Mouse (Mus musculus) monocyte, adult 2 months (primary cell): ENCODE results near the gene Nip7.
"Not testable (repeated sequence)": the region's sequence is repeated elsewhere in the genome, so short reads cannot be mapped to it uniquely, and the experiment has no call there.

Experiments
- DNase-seq, 2 experiments: peaks; one replicate each; pipeline ENCODE4 v3.0.0; 2022; ENCODE audit warnings: low spot score in 2 of 2, low read depth in 1 of 2

The Nip7 gene

DNA sequence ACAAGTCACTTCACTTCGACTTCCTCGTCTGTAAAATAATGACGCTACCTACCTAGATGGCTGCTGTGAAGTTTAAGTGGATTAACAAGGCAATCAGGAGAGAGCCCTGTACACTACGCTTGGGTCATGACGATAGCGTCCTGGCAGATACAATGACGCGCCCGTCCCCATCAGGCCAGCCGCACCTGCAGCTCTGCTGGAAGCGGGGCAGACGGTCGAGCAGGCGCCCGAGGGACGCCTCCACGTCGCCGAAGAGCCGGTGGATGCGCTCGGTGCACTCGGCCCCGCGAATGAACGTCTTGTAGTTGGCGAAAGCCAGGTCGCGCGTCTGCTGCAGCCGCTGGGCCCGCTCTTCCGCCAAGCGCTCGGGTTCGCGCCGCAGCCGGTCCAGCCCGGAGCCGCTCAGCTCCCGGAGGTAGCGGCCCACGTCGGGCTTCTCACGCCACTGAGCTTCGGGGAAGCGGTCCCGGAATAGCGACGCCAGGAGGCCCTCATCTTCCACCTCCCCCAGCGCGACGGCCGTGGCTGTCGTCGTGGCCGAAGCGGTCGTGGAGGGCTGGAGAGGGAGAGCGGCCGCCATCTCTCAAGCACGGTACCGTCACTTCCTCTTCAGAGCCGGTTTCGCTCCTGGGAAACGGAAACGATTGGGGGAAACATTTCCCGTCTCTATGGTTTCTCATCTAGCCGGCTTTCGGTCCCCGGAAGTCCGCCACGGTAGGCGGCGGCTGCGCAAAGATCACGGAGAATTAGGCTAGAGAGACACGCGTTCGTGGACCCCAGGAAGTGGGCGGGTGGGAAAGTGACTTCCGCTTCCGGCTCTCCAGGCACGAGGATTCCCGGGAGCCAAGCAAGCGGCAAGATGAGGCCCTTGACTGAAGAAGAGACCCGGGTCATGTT is at the start of gene Nip7, which contains the start of gene Cog8:
Gene Nip7 (plus strand): TSS at position 802 of the 897 bp plus-strand sequence.
Gene Cog8 (minus strand): TSS at position 614 of the 897 bp plus-strand sequence.
- DNase-seq, result peak; percentile 90 to 91

DNA sequence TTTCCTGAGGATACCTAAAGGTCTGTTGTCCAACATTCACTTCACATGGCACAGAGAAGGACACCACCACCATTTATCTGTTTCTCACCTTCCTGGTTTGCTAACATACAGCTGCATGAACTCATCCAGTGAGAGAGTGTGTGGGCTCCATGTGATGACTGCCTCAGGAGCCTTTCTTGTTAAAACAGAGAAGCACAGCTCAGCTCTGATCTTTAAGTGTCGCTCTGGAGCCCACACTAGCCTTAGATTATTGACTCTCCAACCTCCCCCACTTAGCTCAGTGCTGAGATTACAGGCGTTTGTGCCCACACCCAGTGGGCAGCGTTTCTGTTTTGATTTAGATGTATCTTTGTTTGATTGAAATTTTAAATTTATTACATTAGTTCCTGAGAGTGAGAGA is 48.9 kb upstream of the Nip7 start:
- no peak for DNase-seq

DNA sequence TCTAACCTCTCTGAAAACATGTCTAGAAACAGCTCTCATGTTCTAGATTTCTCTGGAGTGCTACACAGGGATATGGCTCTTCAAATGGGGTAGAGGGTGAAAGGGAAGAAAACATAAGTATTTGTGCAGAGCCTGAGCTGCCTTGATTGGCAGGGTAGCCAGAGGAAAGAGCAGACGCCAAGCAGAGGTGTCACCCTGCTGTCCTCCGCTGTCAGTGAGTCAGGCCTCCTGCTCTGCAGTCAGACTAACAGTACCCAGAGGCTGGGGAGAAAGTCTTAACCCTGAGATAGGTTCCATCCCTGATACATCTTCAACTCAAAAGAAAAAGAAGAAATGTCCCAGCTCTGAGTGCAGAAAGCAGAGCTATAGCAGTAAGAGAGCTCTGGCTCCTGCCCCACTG is 44.0 kb upstream of the Nip7 start:
- DNase-seq, result no peak

DNA sequence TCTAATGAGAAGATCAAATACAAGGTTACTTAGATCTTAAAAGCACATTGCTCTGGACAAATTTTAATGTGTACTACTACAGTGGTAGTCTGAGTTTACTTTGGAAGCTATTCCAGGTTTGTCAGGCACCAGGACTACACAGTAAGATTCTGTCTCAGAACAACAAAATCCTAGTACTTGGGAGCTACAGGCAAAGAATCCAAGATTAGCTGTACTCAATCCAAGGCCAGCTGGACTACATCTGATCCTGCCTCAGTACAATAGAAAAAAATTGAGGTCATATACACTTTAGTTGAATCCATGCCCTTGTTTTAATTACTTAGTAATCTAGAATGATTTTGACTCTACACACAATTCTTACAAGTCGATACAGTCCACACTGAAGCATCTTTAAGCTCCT is 41.8 kb upstream of the Nip7 start:
- no peak for DNase-seq

DNA sequence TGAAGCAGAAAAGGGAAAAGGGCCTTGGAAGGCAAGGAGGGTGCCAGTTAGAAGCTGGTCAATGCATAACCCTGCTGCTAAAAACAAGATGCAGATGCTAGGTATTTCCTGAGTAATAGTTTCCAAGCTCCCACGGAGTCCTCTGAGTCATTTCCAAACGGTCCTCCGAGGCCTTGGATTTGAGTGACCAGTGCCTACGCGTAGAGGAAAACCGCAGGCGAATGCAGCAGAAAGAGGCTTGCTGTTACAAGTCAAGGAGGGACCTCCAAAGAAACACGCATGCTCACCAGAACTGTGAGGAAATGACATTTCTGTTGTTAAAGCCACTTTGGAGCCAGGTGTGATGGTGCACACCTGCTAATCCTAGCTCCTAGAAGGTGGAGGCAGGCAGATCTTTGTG is 33.2 kb upstream of the Nip7 start:
- DNase-seq, result no peak

DNA sequence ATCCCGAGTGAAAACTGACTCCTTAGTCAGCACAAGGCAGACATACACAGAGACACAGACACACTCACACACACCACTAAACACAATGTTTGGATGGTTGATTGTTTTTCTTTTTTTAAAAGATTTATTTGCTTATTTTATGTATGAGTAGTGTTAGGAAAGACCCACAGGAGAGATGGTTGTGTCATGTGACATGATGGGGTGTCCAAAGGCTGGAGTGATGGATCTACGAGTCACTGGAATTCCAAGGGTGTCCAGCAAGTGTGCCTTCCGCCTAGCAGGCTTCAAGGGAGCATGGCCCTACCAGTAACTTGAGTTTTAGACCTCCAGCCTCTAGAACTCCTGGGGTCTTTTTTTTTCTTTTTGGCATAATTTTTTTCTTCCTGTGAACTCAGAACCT is 27.4 kb upstream of the Nip7 start:
- DNase-seq, result no peak

DNA sequence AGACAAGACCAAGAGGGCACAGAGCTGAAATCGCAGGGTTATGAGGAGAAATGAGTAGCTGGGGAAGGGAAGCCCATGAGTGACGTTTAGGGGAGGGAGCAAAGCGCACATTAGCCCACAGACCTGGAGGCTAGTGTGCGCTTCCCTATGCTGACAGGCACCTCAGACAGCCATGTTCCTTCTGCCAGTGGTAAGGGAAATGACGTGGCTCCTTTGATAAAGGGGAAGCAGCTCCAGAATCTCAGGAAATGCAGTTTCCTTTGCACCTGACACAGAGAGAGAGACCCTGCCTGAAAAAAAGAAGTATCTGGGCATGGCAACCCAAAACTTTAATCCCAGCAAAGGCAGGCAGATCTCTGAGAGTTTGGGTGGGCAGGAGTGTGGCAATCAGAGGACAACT is 26.6 kb upstream of the Nip7 start:
- DNase-seq, result peak; percentile 17

DNA sequence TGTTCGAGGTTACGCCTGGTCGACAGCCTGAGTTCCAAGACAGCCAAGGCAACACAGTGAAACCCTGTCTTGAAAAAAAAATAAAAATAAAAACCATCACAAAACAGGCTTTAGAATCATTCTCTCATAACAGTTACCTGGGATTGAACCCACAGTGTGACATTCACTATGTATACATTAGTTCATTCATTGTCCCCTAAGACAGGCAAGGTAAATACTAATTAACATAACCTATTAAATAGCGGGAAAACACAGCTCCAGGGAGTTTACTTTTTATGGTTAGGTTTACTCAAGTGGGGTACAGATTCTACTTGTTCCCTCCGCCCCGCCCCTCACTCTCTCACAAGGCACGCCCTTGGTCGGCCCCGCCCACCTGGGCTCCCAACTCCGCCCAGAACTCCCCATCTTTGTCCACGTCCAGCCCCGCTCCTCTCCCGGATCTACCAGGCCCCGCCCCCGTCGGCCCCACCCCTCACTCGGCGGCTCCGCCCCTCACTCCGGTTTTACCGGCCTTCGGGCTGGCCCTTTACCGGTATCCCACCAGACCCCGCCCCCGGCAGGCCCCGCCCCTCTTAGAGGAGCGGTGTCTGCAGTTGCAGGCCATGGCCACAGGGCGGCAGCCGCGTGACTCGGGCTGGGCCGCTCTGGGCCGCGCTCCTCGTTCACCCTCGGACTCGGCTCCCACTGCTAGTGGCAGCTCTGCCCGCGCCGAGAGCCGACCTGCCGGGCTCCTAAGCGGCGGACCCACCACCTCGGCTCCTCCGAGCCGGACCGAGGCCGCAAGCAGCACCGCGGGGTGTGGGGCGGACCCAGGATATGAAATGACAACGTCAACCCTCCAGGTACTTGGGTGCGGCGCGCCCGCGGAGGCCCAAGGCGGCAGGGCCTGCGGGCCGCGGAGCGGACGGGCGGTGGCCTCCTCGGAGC is 25.8 kb upstream of the Nip7 start, which contains the start of gene Vps4a:
Gene Vps4a (plus strand): TSS at position 573 of the 927 bp plus-strand sequence.
- DNase-seq, result peak; percentile 91 to 94

DNA sequence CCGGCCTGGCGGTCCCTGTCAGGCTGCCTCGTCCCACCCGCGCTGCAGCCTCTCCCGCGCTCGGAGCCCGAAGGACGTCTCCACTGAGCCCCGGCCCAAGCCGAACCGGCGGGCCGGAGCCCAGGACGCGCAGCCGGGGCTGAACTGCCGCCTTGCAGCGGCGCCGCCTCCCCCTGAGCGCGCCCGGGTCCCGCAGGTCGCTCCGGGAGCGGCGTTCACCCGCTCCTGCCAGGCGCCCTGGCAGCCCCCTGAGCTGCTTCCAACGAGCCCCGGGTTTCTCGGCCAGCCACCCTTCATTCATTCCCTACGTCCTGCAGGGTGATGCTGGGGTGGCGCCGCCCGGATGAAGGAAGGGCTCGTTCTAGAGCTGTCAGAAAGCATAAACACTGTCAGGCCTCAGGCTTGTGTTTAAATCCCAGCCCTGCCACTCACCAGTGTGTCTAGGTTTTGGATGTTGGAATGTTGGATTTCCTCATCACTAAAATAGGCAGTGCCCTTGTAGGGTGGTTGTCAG is 25.0 kb upstream of the Nip7 start:
- DNase-seq, result no peak

DNA sequence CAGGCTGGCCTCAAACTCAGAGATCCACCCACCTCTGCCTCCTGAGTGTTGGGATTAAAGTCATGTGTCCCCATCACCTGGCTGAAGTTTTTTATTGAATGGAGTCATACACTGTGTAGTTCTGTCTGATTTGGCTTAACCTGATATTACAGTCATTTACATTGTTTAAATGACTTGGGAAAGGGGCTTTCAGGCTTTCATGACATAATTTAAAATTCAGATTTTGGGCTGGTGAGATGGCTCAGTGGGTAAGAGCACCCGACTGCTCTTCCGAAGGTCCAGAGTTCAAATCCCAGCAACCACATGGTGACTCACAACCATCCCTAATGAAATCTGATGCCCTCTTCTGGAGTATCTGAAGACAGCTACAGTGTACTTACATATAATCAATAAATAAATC is 23.1 kb upstream of the Nip7 start:
- not testable (repeated sequence) for DNase-seq

DNA sequence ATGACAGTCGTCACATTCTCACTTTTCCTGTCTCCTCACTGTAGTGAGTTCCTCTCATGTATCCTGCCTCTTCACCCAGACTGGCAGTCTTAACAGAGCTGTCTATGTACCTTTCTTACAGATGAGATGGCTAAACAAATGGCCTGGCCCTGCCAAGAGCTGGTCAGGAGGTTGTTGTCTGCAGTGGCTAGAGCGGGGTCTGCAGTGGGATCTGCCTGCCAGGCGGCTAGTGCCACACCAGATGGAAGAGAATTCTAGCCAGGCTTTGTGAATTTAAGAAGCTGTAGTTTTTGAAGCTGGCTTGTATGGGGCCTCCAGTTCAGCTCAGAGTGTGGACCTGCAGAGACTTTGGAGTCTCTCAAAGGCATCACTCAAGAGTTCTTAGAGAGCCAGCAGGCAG is 21.0 kb upstream of the Nip7 start:
- no peak for DNase-seq

DNA sequence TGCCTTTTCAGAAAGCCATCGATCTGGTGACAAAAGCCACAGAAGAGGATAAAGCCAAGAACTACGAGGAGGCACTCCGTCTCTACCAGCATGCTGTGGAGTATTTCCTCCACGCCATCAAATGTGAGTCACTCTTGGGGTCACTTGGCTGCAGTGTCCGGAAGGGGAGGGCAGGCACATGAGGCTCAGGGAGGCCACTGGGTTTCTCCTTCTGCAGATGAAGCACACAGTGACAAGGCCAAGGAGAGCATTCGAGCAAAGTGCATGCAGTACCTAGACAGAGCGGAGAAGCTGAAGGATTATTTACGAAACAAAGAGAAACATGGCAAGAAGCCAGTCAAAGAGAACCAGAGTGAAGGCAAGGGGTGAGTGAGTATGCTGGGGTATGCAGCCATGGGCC is 20.1 kb upstream of the Nip7 start:
- DNase-seq, result no peak

DNA sequence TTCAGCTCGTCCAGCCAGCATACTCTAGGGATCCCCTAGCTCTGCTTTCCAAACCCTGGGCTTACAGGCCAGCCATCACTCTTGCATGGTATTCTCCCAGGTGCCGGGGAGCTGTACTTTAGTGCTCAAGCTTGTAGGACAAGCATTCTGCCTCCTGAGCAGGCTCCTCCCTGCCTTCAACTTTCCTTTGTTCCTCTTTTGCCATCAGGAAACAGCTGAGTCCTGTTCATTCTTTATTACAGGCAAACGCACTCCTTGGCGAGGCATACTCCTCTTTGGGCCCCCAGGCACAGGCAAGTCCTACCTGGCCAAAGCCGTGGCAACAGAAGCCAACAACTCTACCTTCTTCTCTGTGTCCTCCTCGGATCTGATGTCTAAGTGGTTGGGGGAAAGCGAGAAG is 16.0 kb upstream of the Nip7 start:
- no peak for DNase-seq

DNA sequence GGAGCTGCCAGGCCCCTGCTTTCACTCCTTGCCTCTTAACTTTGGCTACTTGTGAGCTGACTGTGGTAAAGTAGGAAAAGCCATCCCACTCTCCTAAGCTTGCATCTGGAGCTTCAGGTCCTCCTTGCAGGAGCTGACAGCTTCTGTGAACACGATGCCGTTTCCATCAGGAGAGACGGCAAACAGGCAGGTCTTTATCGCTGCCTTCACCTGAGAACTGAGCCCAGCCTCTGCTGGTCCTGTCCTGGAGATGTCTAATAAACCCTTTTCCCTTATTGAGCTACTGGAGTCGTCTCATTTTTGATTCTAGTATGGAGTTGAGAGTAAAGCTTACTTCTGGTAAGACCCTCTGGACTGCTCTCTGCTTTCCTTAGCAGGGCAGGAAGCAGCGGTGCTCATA is 11.2 kb upstream of the Nip7 start:
- DNase-seq, result no peak

DNA sequence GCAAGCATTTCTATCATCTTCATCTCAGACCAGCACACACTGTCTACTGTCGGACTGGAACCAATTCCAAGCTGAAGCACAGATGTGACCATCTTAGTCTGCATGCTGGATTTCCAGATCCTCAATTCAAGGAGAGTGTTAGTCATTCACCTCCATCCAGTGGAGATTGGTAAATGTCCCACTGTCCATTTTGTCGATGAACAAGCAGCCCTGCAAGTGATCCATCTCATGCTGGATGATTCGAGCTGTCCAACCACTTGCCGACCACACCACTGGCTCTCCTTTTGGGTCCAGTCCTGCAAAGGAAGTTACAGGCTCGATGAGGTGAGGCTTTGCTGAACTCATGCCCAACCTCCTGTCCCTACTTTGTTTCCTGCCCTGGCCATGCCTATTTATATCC is 9.7 kb upstream of the Nip7 start:
- DNase-seq, result no peak

DNA sequence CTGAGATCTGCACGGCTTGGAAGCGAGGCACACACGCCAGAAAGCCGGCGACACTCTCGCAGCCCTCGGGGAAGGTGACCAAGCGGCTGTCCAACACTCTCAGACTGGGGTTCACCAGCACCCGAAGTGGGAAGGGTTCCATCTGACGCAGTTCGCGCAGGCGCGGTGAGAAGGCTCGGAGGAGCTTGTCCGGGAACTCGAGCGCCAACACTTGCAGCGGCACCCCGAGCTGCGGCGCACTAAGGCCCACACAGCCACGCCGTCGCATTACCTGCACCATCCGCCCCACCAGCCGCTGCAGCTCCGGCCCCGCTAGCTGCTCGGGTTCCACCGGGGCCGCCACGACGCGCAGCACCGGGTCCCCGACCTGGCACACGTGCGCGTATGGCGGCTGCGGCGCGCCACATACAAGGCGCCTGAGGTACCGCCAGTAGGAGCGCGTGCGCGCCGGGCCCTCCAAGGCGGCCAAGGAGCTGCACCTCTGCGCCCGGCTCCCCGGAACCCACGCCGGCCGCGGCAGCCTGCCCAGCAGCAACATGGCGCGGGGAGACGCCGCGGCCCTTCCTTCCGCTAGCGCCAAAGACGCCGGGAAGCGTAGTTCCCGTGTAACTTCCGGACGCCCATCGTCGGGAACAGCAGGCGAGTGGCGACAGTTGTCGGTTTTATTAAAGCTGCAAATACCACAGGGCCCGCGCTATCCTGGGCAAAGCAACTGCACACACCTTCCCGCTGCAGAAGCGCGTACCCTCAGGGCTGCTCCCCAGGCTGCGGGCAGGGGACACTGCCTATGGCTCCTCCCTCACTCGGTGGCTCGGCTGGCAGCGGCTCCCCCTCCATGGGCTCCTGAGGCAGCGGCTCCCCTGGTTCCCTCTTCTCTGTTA is 8.4 kb upstream of the Nip7 start, which contains the start of gene Pdf:
Gene Pdf (minus strand): TSS at position 554 of the 881 bp plus-strand sequence.
- DNase-seq, result peak in 1 of 2 experiments; percentile 31

DNA sequence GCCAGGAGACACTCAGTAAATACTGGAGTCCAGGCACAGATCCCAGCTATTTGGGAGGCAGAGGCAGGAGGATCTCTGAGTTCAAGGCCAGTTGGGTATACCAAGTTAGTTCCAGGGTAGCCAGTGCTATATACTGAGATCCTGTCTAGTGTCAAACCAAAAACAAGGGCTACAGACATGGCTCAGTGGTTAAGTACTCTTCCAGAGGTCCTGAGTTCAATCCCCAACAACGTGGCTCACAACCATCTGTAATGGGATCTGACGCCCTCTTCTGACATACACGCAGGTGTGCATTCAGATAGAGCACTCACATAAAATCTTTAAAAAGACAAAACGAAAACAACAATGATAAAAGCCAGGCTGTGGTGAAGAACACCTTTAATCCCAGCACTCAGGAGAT is 7.2 kb upstream of the Nip7 start:
- DNase-seq, result no peak

DNA sequence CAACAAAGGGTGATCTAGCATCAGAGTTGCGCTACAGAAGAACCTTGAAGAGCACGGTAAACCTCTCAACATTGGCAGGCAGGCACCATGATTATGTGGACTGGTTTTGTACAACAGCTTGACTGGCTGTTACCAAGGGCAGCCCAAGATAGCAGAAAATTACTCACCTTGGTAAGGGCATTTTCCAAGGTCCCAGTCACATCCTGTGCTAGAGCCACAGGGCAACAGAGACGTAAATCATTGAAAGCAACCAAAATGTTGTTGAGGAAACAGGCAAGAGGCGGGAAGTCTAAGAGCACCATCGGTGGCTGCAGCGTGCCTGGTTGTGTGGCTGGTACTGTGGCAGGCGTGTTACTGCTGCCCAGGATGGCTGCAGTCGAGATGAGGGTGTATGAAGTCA is 4.6 kb upstream of the Nip7 start:
- DNase-seq, result no peak

DNA sequence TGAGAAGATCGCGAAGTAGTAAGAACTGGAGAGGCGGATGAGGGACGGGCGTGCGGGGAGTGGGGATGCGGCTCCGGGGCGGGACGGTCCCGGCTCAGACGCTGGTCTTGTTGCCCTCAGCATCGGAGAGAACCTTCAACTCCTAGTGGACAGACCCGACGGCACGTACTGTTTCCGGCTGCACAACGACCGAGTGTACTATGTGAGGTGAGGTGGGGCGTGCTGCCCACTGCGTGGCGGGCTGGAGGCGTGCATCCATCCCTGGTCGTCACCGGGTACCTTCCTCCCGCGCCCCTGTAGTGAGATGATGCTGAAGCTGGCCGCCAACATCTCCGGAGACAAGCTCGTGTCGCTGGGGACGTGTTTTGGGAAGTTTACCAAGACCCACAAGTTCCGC is 294 bp downstream of the Nip7 start:
- no peak for DNase-seq

DNA sequence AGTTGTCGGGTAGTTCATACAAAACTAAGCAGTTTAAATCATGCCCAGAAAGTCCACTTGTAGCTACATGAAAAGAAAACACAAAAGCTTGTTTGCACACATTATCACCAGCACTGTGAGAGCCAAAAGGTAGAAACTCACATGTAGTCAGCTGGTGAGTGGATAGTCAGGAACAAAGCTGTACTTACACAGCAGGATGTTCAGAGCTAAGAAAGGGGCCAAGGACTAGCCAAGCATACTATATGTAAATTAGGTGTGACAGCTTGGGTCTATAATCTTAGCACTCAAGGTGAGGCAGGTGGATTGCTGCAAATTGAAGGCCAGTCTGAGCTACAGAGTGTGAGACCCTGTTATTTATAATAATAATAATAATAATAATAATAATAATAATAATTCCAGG is 5.9 kb downstream of the Nip7 start:
- DNase-seq, result no peak
